Mouse (Mus musculus) ES-E14 (cell line): ENCODE results near the gene Sun2. TPM values are rescaled to one million over a fixed set of nuclear protein-coding genes. Genes with fewer than 3 reads are reported as not detected.

Source experiments
- DNase-seq: peaks from one replicate; pipeline ENCODE4 v3.0.0-alpha.2; 2013; ENCODE audit warnings: low read depth, low spot score
- H3K27ac ChIP-seq: 2 replicates; pipeline ENCODE4 v1.5.1; 2012; ENCODE audit warnings: low read depth, mild to moderate bottlenecking, low read length, moderate library complexity, mixed read lengths; ENCODE audit not compliant: poor library complexity, insufficient read depth, severe bottlenecking
- H3K36me3 ChIP-seq: 2 replicates; pipeline ENCODE4 v1.6.1; 2012; ENCODE audit warnings: mild to moderate bottlenecking, low read length, moderate library complexity, mixed read lengths; ENCODE audit not compliant: control insufficient read depth, poor library complexity, insufficient read depth, severe bottlenecking
- H3K4me1 ChIP-seq, 2 experiments: fragments of 150-350 bp in 1 of 2; sonication (generic) in 1 of 2; 2 replicates each; pipeline ENCODE4 v1.6.1; 2012; ENCODE audit warnings: low read length in 2 of 2, mild to moderate bottlenecking in 1 of 2, mixed read lengths in 1 of 2; ENCODE audit not compliant: control insufficient read depth in 2 of 2, insufficient read depth in 2 of 2, poor library complexity in 1 of 2
- H3K4me3 ChIP-seq, 2 experiments: fragments of 150-350 bp in 1 of 2; sonication (generic) in 1 of 2; 2 replicates each; pipeline ENCODE4 v1.5.1; 2012; ENCODE audit warnings: low read length in 2 of 2, low read depth in 1 of 2, mild to moderate bottlenecking in 1 of 2, mixed read lengths in 1 of 2; ENCODE audit not compliant: insufficient read depth in 1 of 2, poor library complexity in 1 of 2, severe bottlenecking in 1 of 2
- H3K9ac ChIP-seq: 2 replicates; pipeline ENCODE4 v1.6.1; 2012; ENCODE audit warnings: low read depth, mild to moderate bottlenecking, low read length, mixed read lengths; ENCODE audit not compliant: poor library complexity, insufficient read depth, severe bottlenecking
- H3K9me3 ChIP-seq: fragments of 150-350 bp; sonication (generic); 2 replicates; pipeline ENCODE4 v1.6.1; 2012; ENCODE audit warnings: low read depth, mild to moderate bottlenecking, low read length; ENCODE audit not compliant: control insufficient read depth, insufficient read depth
- CHD2 ChIP-seq: IDR thresholded peaks from 2 replicates; pipeline ENCODE4 v1.6.1; 2014; ENCODE audit warnings: mild to moderate bottlenecking, low read depth, low read length, inconsistent platforms
- HCFC1 ChIP-seq: IDR thresholded peaks from 2 replicates; pipeline ENCODE4 v1.6.1; 2012; ENCODE audit warnings: low read length, inconsistent platforms, borderline replicate concordance; ENCODE audit not compliant: insufficient read depth
- MAFK ChIP-seq: IDR thresholded peaks from 2 replicates; pipeline ENCODE4 v1.6.1; 2014; ENCODE audit warnings: mild to moderate bottlenecking, low read depth, low read length, inconsistent platforms; ENCODE audit not compliant: insufficient read depth
- ZC3H11A ChIP-seq: IDR thresholded peaks from 2 replicates; pipeline ENCODE4 v1.6.1; 2012; ENCODE audit warnings: low read depth, mild to moderate bottlenecking, inconsistent platforms, low read length, borderline replicate concordance
- ZNF384 ChIP-seq: IDR thresholded peaks from 2 replicates; pipeline ENCODE4 v1.6.1; 2012; ENCODE audit warnings: low read depth, low read length, inconsistent platforms
- in situ Hi-C, 2 experiments: fragments of 600-800 bp; cut with MboI; formaldehyde crosslinking; loops; one replicate each; pipeline ENCODE4 v1.15.1; 2025; ENCODE audit warnings: low sequenced_read_pairs in 2 of 2, inconsistent platforms in 1 of 2; ENCODE audit not compliant: unreplicated experiment in 2 of 2
- total RNA-seq: library from RNA; depleted of rRNA; stranded (reverse); fragments of 300-350 nt; gene quantifications from 2 replicates; pipeline ENCODE4 v1.2.3, GENCODE M21; 2012

The Sun2 gene
- total RNA-seq, 1 experiment = 29.8 TPM

GRCm38 (mm10) chr15:79763001-79763400 is 20.7 kb upstream of the Sun2 start:
- in situ Hi-C loops = loop anchor here in 1 of 2 experiments (25.0 kb wide), 1 partner anchor 299 kb away; no protein-coding TSS in a partner anchor
- Histone ChIP-seq H3K4me1 (peaks cover 0 to 4% of the 10 kb centered on the region in 2 experiments; a peak in 1 of 4 replicates), H3K36me3 (no peaks in the 10 kb centered on the region), H3K9me3 (no peaks in the 10 kb centered on the region), H3K4me3 (no peak overlapping the region), H3K27ac (no peak overlapping the region), H3K9ac (no peak overlapping the region)
- TF ChIP-seq MAFK (no peak), ZC3H11A (no peak), ZNF384 (no peak)
- no peak for DNase-seq

GRCm38 (mm10) chr15:79760956-79761355 is 18.6 kb upstream of the Sun2 start:
- H3K36me3 ChIP-seq = no peaks in the 10 kb centered on the region
- in situ Hi-C loops = loop anchor here in 1 of 2 experiments (25.0 kb wide), 1 partner anchor 301 kb away; no protein-coding TSS in a partner anchor
- no peak for DNase-seq
- H3K9ac ChIP-seq = no peak overlapping the region
- H3K9me3 ChIP-seq = no peaks in the 10 kb centered on the region
- H3K27ac ChIP-seq = no peak overlapping the region
- TF ChIP-seq ZNF384 (no peak), ZC3H11A (no peak), MAFK (no peak), CHD2 (no peak), HCFC1 (no peak)
- H3K4me1 ChIP-seq = peaks cover 0 to 2% of the 10 kb centered on the region in 2 experiments; a peak in 1 of 4 replicates
- no peak overlapping the region for H3K4me3 ChIP-seq

- Histone ChIP-seq H3K4me1 (peaks cover 0 to 6% of the 10 kb centered on the region in 2 experiments; a peak in 1 of 4 replicates), H3K27ac (no peak overlapping the region), H3K4me3 (no peak overlapping the region), H3K9ac (no peak overlapping the region), H3K36me3 (no peaks in the 10 kb centered on the region), H3K9me3 (no peaks in the 10 kb centered on the region)
- no peak for DNase-seq
- in situ Hi-C loops = loop anchor here in 1 of 2 experiments (25.0 kb wide), 1 partner anchor 305 kb away; no protein-coding TSS in a partner anchor
- no peak for TF ChIP-seq MAFK
- no peak for TF ChIP-seq ZNF384
- TF ChIP-seq CHD2 = no peak
- TF ChIP-seq ZC3H11A = no peak
- TF ChIP-seq HCFC1 = no peak
Measured at GRCm38 (mm10) chr15:79757118-79757517, 14.8 kb upstream of the Sun2 start.

DNA sequence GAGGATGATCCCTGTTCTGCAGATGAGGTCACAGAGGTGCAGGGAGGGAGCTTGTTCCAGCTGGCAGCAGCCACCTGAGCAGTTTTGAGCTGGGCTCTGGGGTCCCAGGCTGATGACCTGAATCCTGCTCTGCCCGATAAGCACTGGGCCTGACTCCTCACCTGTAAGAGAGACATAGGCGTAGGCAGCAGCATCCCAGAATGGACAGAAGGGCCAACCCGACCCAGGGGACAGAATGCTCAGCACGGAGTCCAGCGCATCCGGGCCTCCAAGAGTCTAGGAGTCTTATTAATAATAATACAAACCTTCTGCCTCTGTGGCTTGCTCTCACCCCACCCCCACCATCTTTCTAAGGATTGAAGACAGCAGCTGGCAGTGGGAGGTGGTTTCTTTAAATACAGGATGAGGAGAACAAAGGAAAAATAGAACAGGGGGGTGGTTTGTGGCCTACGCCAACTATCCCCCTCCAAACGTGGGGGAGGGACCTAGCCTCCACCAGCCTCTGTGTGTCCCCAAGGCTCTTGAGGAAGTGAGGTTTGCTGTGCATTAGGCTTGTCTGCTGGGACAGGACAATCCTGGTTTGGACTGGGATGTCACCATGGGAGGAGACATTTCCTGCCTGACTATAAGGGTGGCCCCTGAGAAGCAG is 13.8 kb upstream of the Sun2 start:
- no peak for DNase-seq
- Histone ChIP-seq H3K27ac (no peak overlapping the region), H3K4me1 (peaks cover 0 to 3% of the 10 kb centered on the region in 2 experiments; a peak in 1 of 4 replicates), H3K9ac (no peak overlapping the region), H3K9me3 (no peaks in the 10 kb centered on the region), H3K36me3 (no peaks in the 10 kb centered on the region), H3K4me3 (no peak overlapping the region)
- no peak for TF ChIP-seq ZNF384
- no peak for TF ChIP-seq MAFK
- TF ChIP-seq CHD2 = no peak
- no peak for TF ChIP-seq ZC3H11A
- TF ChIP-seq HCFC1 = no peak
- in situ Hi-C loops = loop anchor here in 1 of 2 experiments (25.0 kb wide), 1 partner anchor 306 kb away; no protein-coding TSS in a partner anchor

DNA sequence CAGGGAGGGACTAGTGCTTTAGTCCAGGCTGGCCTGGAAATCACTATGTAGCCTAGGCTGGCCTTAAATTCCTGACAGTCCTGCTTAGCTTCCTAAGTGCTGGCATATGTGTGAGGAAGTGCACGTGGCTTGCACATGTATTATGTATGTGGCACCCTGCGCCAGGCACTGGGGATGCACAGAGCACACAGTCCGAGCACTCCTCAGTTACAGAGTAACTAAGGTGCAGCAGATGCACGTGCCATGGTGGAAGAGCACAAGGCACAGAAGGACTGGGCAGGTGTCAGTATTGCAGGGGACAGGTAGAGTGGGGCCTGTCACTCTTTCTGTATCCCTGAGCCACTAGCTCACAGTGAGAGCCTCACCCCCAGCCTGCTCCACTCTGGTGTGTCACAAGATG is 12.8 kb upstream of the Sun2 start:
- Histone ChIP-seq H3K4me1 (peaks cover 0 to 3% of the 10 kb centered on the region in 2 experiments; a peak in 1 of 4 replicates), H3K27ac (no peak overlapping the region), H3K9ac (no peak overlapping the region), H3K36me3 (no peaks in the 10 kb centered on the region), H3K4me3 (no peak overlapping the region), H3K9me3 (no peaks in the 10 kb centered on the region)
- in situ Hi-C loops = loop anchor here in 1 of 2 experiments (25.0 kb wide), 1 partner anchor 307 kb away; no protein-coding TSS in a partner anchor
- no peak for TF ChIP-seq ZC3H11A
- TF ChIP-seq CHD2 = no peak
- no peak for TF ChIP-seq ZNF384
- TF ChIP-seq MAFK = no peak
- TF ChIP-seq HCFC1 = no peak
- no peak for DNase-seq
